Mouse (Mus musculus): ENCODE data around the gene Slc35f1.

- TF ChIP-seq GATA1 (IDR thresholded peaks at IDR 0.05; ENCODE audit: borderline replicate concordance, low read length) (no peak), FLI1 (IDR thresholded peaks at IDR 0.05; ENCODE audit: low read length) (no peak)
Measured at GRCm38 (mm10) chr10:52874712-52875111, 184.4 kb downstream of the Slc35f1 start.
